8 mouse cellular contexts compared by ENCODE assay signal in the genomic region with DNA sequence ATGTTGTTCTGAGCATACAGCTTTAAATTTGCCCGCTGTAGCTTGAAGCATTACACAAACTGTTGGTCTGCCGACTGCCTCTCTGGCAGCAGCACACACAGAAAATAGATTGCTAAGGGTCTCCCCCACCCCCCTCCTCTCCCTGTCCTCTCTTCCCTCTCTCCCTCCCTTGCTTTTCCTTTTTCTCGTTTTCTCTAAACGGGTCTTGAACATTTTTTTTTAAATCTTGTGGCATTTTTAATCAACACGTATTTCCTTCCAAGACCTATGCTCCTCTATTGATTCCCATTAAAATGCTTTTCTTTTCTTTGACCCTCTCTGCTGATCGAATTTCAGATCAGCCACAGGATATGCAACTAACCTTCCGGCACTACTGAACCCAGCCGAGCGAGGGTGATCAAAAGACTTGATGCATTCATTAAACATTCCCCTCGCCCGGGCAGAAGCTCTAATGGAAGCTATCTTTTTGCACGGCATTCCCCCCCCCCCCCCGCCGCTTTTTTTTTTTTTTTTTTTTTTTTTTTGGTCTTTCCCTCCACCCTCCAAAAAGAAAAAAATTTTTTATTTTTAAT.
DNase-seq lines count a peak whose midpoint lies in the region; ATAC-seq lines count a peak whose summit lies in the region.

No protein-coding gene starts in this region.

- no peaks in the 10 kb centered on the region for H3K27me3 ChIP-seq in embryonic facial prominence, embryonic 14.5 days (replicated peaks; ENCODE audit: control insufficient read depth, insufficient read depth, low read length)
- no peaks in the 10 kb centered on the region for H3K27me3 ChIP-seq in hindbrain, embryonic 11.5 days (ENCODE audit: control insufficient read depth, insufficient read depth, low read length)

- H3K27ac ChIP-seq in embryonic facial prominence, embryonic 14.5 days (replicated peaks; ENCODE audit: low read depth, low read length): peak overlapping the region; percentile 98
- peak overlapping the region; percentile 98 for H3K27ac ChIP-seq in hindbrain, embryonic 11.5 days (ENCODE audit: low read depth, low read length)

- WGBS in embryonic facial prominence, embryonic 14.5 days: under 1% methylated on average over 12 of the region's 14 CpGs
- under 1% methylated on average over 14 of the region's 14 CpGs for WGBS in hindbrain, embryonic 11.5 days

- H3K36me3 ChIP-seq in embryonic facial prominence, embryonic 14.5 days (ENCODE audit: control insufficient read depth, insufficient read depth, low read length): no peaks in the 10 kb centered on the region
- no peaks in the 10 kb centered on the region for H3K36me3 ChIP-seq in hindbrain, embryonic 11.5 days (ENCODE audit: control insufficient read depth, insufficient read depth, low read length)

- peak; percentile 24 for DNase-seq in gastrocnemius, adult 18-20 months (ENCODE audit: low spot score)
- no peak for DNase-seq in gastrocnemius, postnatal 25 days
- DNase-seq in adrenal gland, postnatal 25 days: peak; percentile 32
- DNase-seq in embryonic facial prominence, embryonic 14.5 days (ENCODE audit: low spot score): peak; percentile 89
- peak; percentile 79 for DNase-seq in hindbrain, embryonic 11.5 days (ENCODE audit: low spot score)
- peak; percentile 58 for DNase-seq in layer of hippocampus, adult 9-11 months
- peak; percentile 66 for DNase-seq in lung, postnatal 10 days
- peak; percentile 55 for DNase-seq in right cerebral cortex, postnatal 4 days

- H3K4me1 ChIP-seq in embryonic facial prominence, embryonic 14.5 days (ENCODE audit: control insufficient read depth, insufficient read depth, low read length): peaks cover 12% of the 10 kb centered on the region; the same call in 1 of the 2 replicates
- H3K4me1 ChIP-seq in hindbrain, embryonic 11.5 days (replicated peaks; ENCODE audit: control insufficient read depth, insufficient read depth, low read length): no peaks in the 10 kb centered on the region

- peak overlapping the region; percentile 77 for H3K4me2 ChIP-seq in embryonic facial prominence, embryonic 14.5 days (ENCODE audit: low read depth, low read length)
- H3K4me2 ChIP-seq in hindbrain, embryonic 11.5 days (replicated peaks; ENCODE audit: low read depth, low read length): peak overlapping the region; percentile 34

- no peaks in the 10 kb centered on the region for H3K9me3 ChIP-seq in embryonic facial prominence, embryonic 14.5 days (ENCODE audit: control insufficient read depth, low read length)
- H3K9me3 ChIP-seq in hindbrain, embryonic 11.5 days (ENCODE audit: control insufficient read depth, low read length): no peaks in the 10 kb centered on the region

- peak overlapping the region; percentile 87 for H3K9ac ChIP-seq in embryonic facial prominence, embryonic 14.5 days (ENCODE audit: low read depth, low read length)
- peak overlapping the region; percentile 32; the same call in 1 of the 2 replicates for H3K9ac ChIP-seq in hindbrain, embryonic 11.5 days (ENCODE audit: low read depth, low read length)

- no peak for ATAC-seq in embryonic facial prominence, embryonic 14.5 days (ENCODE audit: low read depth)
- peak; percentile 79 for ATAC-seq in hindbrain, embryonic 11.5 days (ENCODE audit: low FRiP score)

- peak overlapping the region; percentile 62 for H3K4me3 ChIP-seq in embryonic facial prominence, embryonic 14.5 days (ENCODE audit: low read depth, low read length)
- peak overlapping the region; percentile 40 for H3K4me3 ChIP-seq in hindbrain, embryonic 11.5 days (ENCODE audit: low read depth, low read length)
